Mouse (Mus musculus): ENCODE results near the gene Psme2. TPM values are rescaled to one million over a fixed set of nuclear protein-coding genes. Genes with fewer than 3 reads are reported as not detected.

The Psme2 gene
- total and polyA plus RNA-seq, 2 experiments from 2014 or later, result 57.6 to 163 TPM

GRCm38 (mm10) chr14:55571760-55572159, 19.2 kb downstream of the Psme2 start:
- H3K9me3 ChIP-seq (ENCODE audit: low read length), result no peaks in the 10 kb centered on the region
- no peak overlapping the region for H3K4me2 ChIP-seq (ENCODE audit: low read depth, low read length)
- H3K9ac ChIP-seq (replicated peaks; ENCODE audit: low read length), result no peak overlapping the region
- DNase-seq (ENCODE audit: low spot score), result no peak
- TF ChIP-seq CTCF (IDR thresholded peaks at IDR 0.05; ENCODE audit: low read depth), result no peak
- H3K4me1 ChIP-seq (ENCODE audit: insufficient read depth, low read length), result no peaks in the 10 kb centered on the region
- H3K27me3 ChIP-seq (ENCODE audit: insufficient read depth, low read length), result no peaks in the 10 kb centered on the region
- H3K27ac ChIP-seq, result no peak overlapping the region
- H3K36me3 ChIP-seq (ENCODE audit: insufficient read depth, low read length), result peaks cover 31% of the 10 kb centered on the region
- no peak for ATAC-seq
- no peak overlapping the region for H3K4me3 ChIP-seq (ENCODE audit: low read length)

GRCm38 (mm10) chr14:55570588-55570987, 20.3 kb downstream of the Psme2 start:
- no peak overlapping the region for H3K4me2 ChIP-seq (ENCODE audit: low read depth, low read length)
- H3K9me3 ChIP-seq (ENCODE audit: low read length), result no peaks in the 10 kb centered on the region
- H3K27ac ChIP-seq, result no peak overlapping the region
- no peak overlapping the region for H3K9ac ChIP-seq (replicated peaks; ENCODE audit: low read length)
- WGBS, result 94% methylated on average over 2 of the region's 2 CpGs
- TF ChIP-seq CTCF (IDR thresholded peaks at IDR 0.05; ENCODE audit: low read depth), result no peak
- H3K36me3 ChIP-seq (ENCODE audit: insufficient read depth, low read length), result peaks cover 43% of the 10 kb centered on the region
- H3K4me3 ChIP-seq (ENCODE audit: low read length), result no peak overlapping the region
- no peaks in the 10 kb centered on the region for H3K4me1 ChIP-seq (ENCODE audit: insufficient read depth, low read length)
- H3K27me3 ChIP-seq (ENCODE audit: insufficient read depth, low read length), result no peaks in the 10 kb centered on the region
- no peak for ATAC-seq
- DNase-seq (ENCODE audit: low spot score), result no peak

GRCm38 (mm10) chr14:55567496-55567895, 23.4 kb downstream of the Psme2 start:
- DNase-seq (ENCODE audit: low spot score), result no peak
- Histone ChIP-seq H3K36me3 (ENCODE audit: insufficient read depth, low read length) (peaks cover 61% of the 10 kb centered on the region), H3K9ac (replicated peaks; ENCODE audit: low read length) (no peak overlapping the region), H3K4me1 (ENCODE audit: insufficient read depth, low read length) (no peaks in the 10 kb centered on the region), H3K4me2 (ENCODE audit: low read depth, low read length) (no peak overlapping the region), H3K9me3 (ENCODE audit: low read length) (no peaks in the 10 kb centered on the region), H3K4me3 (ENCODE audit: low read length) (no peak overlapping the region), H3K27ac (no peak overlapping the region), H3K27me3 (ENCODE audit: insufficient read depth, low read length) (no peaks in the 10 kb centered on the region)
- TF ChIP-seq CTCF (IDR thresholded peaks at IDR 0.05; ENCODE audit: low read depth), result no peak
- 94% methylated on average over 3 of the region's 3 CpGs for WGBS
- no peak for ATAC-seq

- H3K36me3 ChIP-seq (ENCODE audit: insufficient read depth, low read length), result peaks cover 61% of the 10 kb centered on the region
- no peak overlapping the region for H3K9ac ChIP-seq (replicated peaks; ENCODE audit: low read length)
- H3K4me1 ChIP-seq (ENCODE audit: insufficient read depth, low read length), result peaks cover 15% of the 10 kb centered on the region
- no peak overlapping the region for H3K4me3 ChIP-seq (ENCODE audit: low read length)
- TF ChIP-seq CTCF (IDR thresholded peaks at IDR 0.05; ENCODE audit: low read depth), result 0 out of 2 replicates have a peak, but pooled peaks have one; percentile 21
- DNase-seq (ENCODE audit: low spot score), result no peak
- no peaks in the 10 kb centered on the region for H3K9me3 ChIP-seq (ENCODE audit: low read length)
- H3K4me2 ChIP-seq (ENCODE audit: low read depth, low read length), result no peak overlapping the region
- ATAC-seq, result no peak
- 76% methylated on average over 3 of the region's 3 CpGs for WGBS
- H3K27ac ChIP-seq, result no peak overlapping the region
- H3K27me3 ChIP-seq (ENCODE audit: insufficient read depth, low read length), result no peaks in the 10 kb centered on the region
Measured at GRCm38 (mm10) chr14:55565748-55566147, 25.2 kb downstream of the Psme2 start.

- H3K9ac ChIP-seq (replicated peaks; ENCODE audit: low read length), result no peak overlapping the region
- peaks cover 15% of the 10 kb centered on the region for H3K4me1 ChIP-seq (ENCODE audit: insufficient read depth, low read length)
- H3K36me3 ChIP-seq (ENCODE audit: insufficient read depth, low read length), result peaks cover 45% of the 10 kb centered on the region
- ATAC-seq (no peak), DNase-seq (ENCODE audit: low spot score) (no peak)
- 92% methylated on average over 11 of the region's 11 CpGs for WGBS
- no peak overlapping the region for H3K4me3 ChIP-seq (ENCODE audit: low read length)
- H3K27me3 ChIP-seq (ENCODE audit: insufficient read depth, low read length), result no peaks in the 10 kb centered on the region
- H3K9me3 ChIP-seq (ENCODE audit: low read length), result no peaks in the 10 kb centered on the region
- H3K27ac ChIP-seq, result no peak overlapping the region
- no peak overlapping the region for H3K4me2 ChIP-seq (ENCODE audit: low read depth, low read length)
- no peak for TF ChIP-seq CTCF (IDR thresholded peaks at IDR 0.05; ENCODE audit: low read depth)
Measured at GRCm38 (mm10) chr14:55563249-55563648, 27.7 kb downstream of the Psme2 start.

GRCm38 (mm10) chr14:55561860-55562259, 29.1 kb downstream of the Psme2 start:
- no peaks in the 10 kb centered on the region for H3K27me3 ChIP-seq (ENCODE audit: insufficient read depth, low read length)
- H3K4me1 ChIP-seq (ENCODE audit: insufficient read depth, low read length), result peaks cover 15% of the 10 kb centered on the region
- no peak overlapping the region for H3K27ac ChIP-seq
- H3K36me3 ChIP-seq (ENCODE audit: insufficient read depth, low read length), result peaks cover 31% of the 10 kb centered on the region
- no peak overlapping the region for H3K4me3 ChIP-seq (ENCODE audit: low read length)
- 88% methylated on average over 10 of the region's 10 CpGs for WGBS
- no peaks in the 10 kb centered on the region for H3K9me3 ChIP-seq (ENCODE audit: low read length)
- no peak for TF ChIP-seq CTCF (IDR thresholded peaks at IDR 0.05; ENCODE audit: low read depth)
- no peak for ATAC-seq
- no peak for DNase-seq (ENCODE audit: low spot score)
- peak overlapping the region; percentile 97 for H3K4me2 ChIP-seq (ENCODE audit: low read depth, low read length)
- H3K9ac ChIP-seq (replicated peaks; ENCODE audit: low read length), result peak overlapping the region; percentile 64; the same call in 1 of the 2 replicates

- ATAC-seq, result peak; percentile 97
- peak; percentile 36 for TF ChIP-seq CTCF (IDR thresholded peaks at IDR 0.05; ENCODE audit: low read depth)
- Histone ChIP-seq H3K4me2 (ENCODE audit: low read depth, low read length) (peak within 1 kb of the TSS; percentile 97), H3K9me3 (ENCODE audit: low read length) (no peaks in the 10 kb centered on the region), H3K9ac (replicated peaks; ENCODE audit: low read length) (peak within 1 kb of the TSS; percentile 67), H3K27me3 (ENCODE audit: insufficient read depth, low read length) (no peaks in the 10 kb centered on the region), H3K36me3 (ENCODE audit: insufficient read depth, low read length) (peaks cover 17% of the 10 kb centered on the region), H3K27ac (peak within 1 kb of the TSS; percentile 99), H3K4me1 (ENCODE audit: insufficient read depth, low read length) (peaks cover 15% of the 10 kb centered on the region), H3K4me3 (ENCODE audit: low read length) (peak within 1 kb of the TSS; percentile 60)
- under 1% methylated on average over 51 of the region's 51 CpGs for WGBS
- DNase-seq (ENCODE audit: low spot score), result peak; percentile 99
Measured at GRCm38 (mm10) chr14:55560202-55561073, 30.5 kb downstream of the Psme2 start, which contains the start of gene A730061H03Rik. TSS of gene A730061H03Rik (minus strand) at chr14:55560406.
